Mouse (Mus musculus): ENCODE data around the gene Smad6. TPM values are rescaled to one million over a fixed set of nuclear protein-coding genes. Genes with fewer than 3 reads are reported as not detected.

Smad6 gene
- total and polyA plus RNA-seq, 3 experiments, result 0.44 to 1.6 (median 0.98) TPM

- TF ChIP-seq TAL1 (conservative IDR thresholded peaks at IDR 0.05; ENCODE audit: low read depth, low read length) (no peak), POLR2AphosphoS5 (IDR thresholded peaks at IDR 0.05; ENCODE audit: insufficient replicate concordance, low read depth, low read length) (no peak), GATA1 (IDR thresholded peaks at IDR 0.05; ENCODE audit: borderline replicate concordance, low read length) (no peak), CTCF (IDR thresholded peaks at IDR 0.05; ENCODE audit: low read depth, low read length) (no peak), GATA2 (IDR thresholded peaks at IDR 0.05; ENCODE audit: borderline replicate concordance, low read depth, low read length) (no peak)
- Histone ChIP-seq H3K4me1 (ENCODE audit: insufficient read depth, low read depth, low read length) (no peaks in the 10 kb centered on the region), H3K27me3 (ENCODE audit: insufficient read depth, low read length) (peaks cover 16% of the 10 kb centered on the region), H3K36me3 (replicated peaks) (no peaks in the 10 kb centered on the region), H3K4me3 (ENCODE audit: low read depth, low read length) (no peak overlapping the region), H3K9me3 (replicated peaks) (no peaks in the 10 kb centered on the region)
- ATAC-seq (ENCODE audit: extremely low read depth, insufficient number of reproducible peaks, low FRiP score, poor library complexity, severe bottlenecking) (no peak), DNase-seq (ENCODE audit: low spot score) (no peak)
Measured at GRCm38 (mm10) chr9:63942608-63942982, 79.3 kb downstream of the Smad6 start.

DNA sequence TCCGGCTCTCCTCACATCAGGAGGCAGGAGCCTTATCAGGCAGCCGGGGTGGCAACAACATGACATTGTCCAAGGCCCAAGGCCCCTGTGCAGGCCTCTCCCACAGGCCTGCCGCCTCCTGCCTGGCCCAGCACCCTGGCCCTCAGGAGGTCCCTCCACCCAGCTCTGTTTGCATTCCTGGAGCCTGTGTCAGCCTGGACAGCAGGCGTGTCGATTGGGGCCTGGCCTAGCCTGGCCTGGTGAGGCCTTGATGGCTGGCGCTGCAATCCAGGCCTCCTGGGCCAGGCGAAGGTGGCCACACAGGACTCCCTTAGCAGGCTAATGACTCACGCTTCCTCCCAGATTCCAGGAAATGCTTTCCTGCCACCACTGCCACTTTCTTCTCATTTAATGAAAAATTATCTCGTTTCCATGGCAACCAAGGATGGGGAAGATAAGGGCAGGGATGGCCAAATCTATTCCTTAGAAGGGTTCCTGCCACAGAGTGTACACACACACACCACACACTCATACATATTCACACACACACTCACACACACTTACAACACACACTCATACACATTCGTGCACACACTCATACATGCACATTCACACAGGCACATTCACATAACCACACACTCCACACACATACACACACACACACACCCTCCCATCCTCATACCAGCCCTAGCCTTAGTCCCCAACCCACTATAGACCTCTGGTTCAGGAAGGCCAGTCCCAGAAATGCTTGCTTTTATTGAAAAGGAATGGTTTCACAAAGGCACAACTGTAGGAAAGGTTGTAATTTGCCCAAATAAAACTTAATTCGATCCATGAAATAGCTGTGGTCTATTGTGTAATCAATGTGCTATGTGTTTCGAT, 79.9 kb downstream of the Smad6 start:
- no peaks in the 10 kb centered on the region for H3K9me3 ChIP-seq (replicated peaks)
- peaks cover 18% of the 10 kb centered on the region for H3K27me3 ChIP-seq (ENCODE audit: insufficient read depth, low read length)
- no peaks in the 10 kb centered on the region for H3K4me1 ChIP-seq (ENCODE audit: insufficient read depth, low read depth, low read length)
- no peak overlapping the region for H3K4me3 ChIP-seq (ENCODE audit: low read depth, low read length)
- no peaks in the 10 kb centered on the region for H3K36me3 ChIP-seq (replicated peaks)
- TF ChIP-seq GATA1 (IDR thresholded peaks at IDR 0.05; ENCODE audit: borderline replicate concordance, low read length) (no peak), GATA2 (IDR thresholded peaks at IDR 0.05; ENCODE audit: borderline replicate concordance, low read depth, low read length) (no peak), TAL1 (conservative IDR thresholded peaks at IDR 0.05; ENCODE audit: low read depth, low read length) (no peak), CTCF (IDR thresholded peaks at IDR 0.05; ENCODE audit: low read depth, low read length) (no peak), POLR2AphosphoS5 (IDR thresholded peaks at IDR 0.05; ENCODE audit: insufficient replicate concordance, low read depth, low read length) (no peak)
- ATAC-seq (ENCODE audit: extremely low read depth, insufficient number of reproducible peaks, low FRiP score, poor library complexity, severe bottlenecking), result no peak
- DNase-seq (ENCODE audit: low spot score), result no peak

GRCm38 (mm10) chr9:63936256-63936655, 85.6 kb downstream of the Smad6 start:
- no peak for ATAC-seq (ENCODE audit: extremely low read depth, insufficient number of reproducible peaks, low FRiP score, poor library complexity, severe bottlenecking)
- TF ChIP-seq CTCF (IDR thresholded peaks at IDR 0.05; ENCODE audit: low read depth, low read length) (no peak), TAL1 (conservative IDR thresholded peaks at IDR 0.05; ENCODE audit: low read depth, low read length) (no peak), GATA1 (IDR thresholded peaks at IDR 0.05; ENCODE audit: borderline replicate concordance, low read length) (no peak), POLR2AphosphoS5 (IDR thresholded peaks at IDR 0.05; ENCODE audit: insufficient replicate concordance, low read depth, low read length) (no peak)
- Histone ChIP-seq H3K36me3 (replicated peaks) (no peaks in the 10 kb centered on the region), H3K4me3 (ENCODE audit: low read depth, low read length) (no peak overlapping the region), H3K4me1 (ENCODE audit: insufficient read depth, low read depth, low read length) (no peaks in the 10 kb centered on the region), H3K9me3 (replicated peaks) (no peaks in the 10 kb centered on the region), H3K27me3 (ENCODE audit: insufficient read depth, low read length) (peaks cover 24% of the 10 kb centered on the region)
- no peak for DNase-seq (ENCODE audit: low spot score)

DNA sequence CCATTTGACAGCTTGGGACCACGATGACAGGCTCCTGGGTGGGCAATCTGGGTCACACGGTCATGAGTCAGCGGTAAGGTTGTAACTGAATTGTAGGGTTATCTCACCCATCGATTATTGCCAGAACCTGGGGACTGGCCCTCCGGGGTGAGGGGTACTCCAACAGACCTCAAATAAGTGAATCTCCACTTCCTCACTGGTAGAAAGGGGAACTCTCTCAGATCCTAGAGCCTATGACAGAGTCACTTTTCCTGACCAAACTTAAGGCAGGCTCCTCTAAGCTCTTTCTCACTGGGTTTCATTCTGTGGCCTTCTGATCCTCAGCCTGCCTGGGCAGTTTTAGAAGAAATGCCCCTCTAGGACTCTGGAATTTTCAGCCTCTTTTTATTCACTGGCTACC, 88.8 kb downstream of the Smad6 start:
- ATAC-seq (ENCODE audit: extremely low read depth, insufficient number of reproducible peaks, low FRiP score, poor library complexity, severe bottlenecking) (no peak), DNase-seq (ENCODE audit: low spot score) (no peak)
- peaks cover 31% of the 10 kb centered on the region for H3K27me3 ChIP-seq (ENCODE audit: insufficient read depth, low read length)
- no peaks in the 10 kb centered on the region for H3K4me1 ChIP-seq (ENCODE audit: insufficient read depth, low read depth, low read length)
- H3K9me3 ChIP-seq (replicated peaks), result no peaks in the 10 kb centered on the region
- no peak overlapping the region for H3K4me3 ChIP-seq (ENCODE audit: low read depth, low read length)
- TF ChIP-seq CTCF (IDR thresholded peaks at IDR 0.05; ENCODE audit: low read depth, low read length), result no peak
- no peak for TF ChIP-seq GATA2 (IDR thresholded peaks at IDR 0.05; ENCODE audit: borderline replicate concordance, low read depth, low read length)
- no peak for TF ChIP-seq TAL1 (conservative IDR thresholded peaks at IDR 0.05; ENCODE audit: low read depth, low read length)
- TF ChIP-seq GATA1 (IDR thresholded peaks at IDR 0.05; ENCODE audit: borderline replicate concordance, low read length), result no peak
- no peak for TF ChIP-seq POLR2AphosphoS5 (IDR thresholded peaks at IDR 0.05; ENCODE audit: insufficient replicate concordance, low read depth, low read length)
- H3K36me3 ChIP-seq (replicated peaks), result no peaks in the 10 kb centered on the region

GRCm38 (mm10) chr9:63927340-63928049, 94.4 kb downstream of the Smad6 start:
- ATAC-seq (ENCODE audit: extremely low read depth, insufficient number of reproducible peaks, low FRiP score, poor library complexity, severe bottlenecking), result no peak
- Histone ChIP-seq H3K4me1 (ENCODE audit: insufficient read depth, low read depth, low read length) (no peaks in the 10 kb centered on the region), H3K27me3 (ENCODE audit: insufficient read depth, low read length) (peaks cover 38% of the 10 kb centered on the region), H3K4me3 (ENCODE audit: low read depth, low read length) (no peak overlapping the region), H3K36me3 (replicated peaks) (no peaks in the 10 kb centered on the region), H3K9me3 (replicated peaks) (no peaks in the 10 kb centered on the region)
- DNase-seq (ENCODE audit: low spot score), result no peak
- no peak for TF ChIP-seq TAL1 (conservative IDR thresholded peaks at IDR 0.05; ENCODE audit: low read depth, low read length)

- DNase-seq (ENCODE audit: low spot score), result no peak
- Histone ChIP-seq H3K4me3 (ENCODE audit: low read depth, low read length) (no peak overlapping the region), H3K27me3 (ENCODE audit: insufficient read depth, low read length) (peaks cover 36% of the 10 kb centered on the region), H3K36me3 (replicated peaks) (no peaks in the 10 kb centered on the region), H3K9me3 (replicated peaks) (no peaks in the 10 kb centered on the region), H3K4me1 (ENCODE audit: insufficient read depth, low read depth, low read length) (no peaks in the 10 kb centered on the region)
- ATAC-seq (ENCODE audit: extremely low read depth, insufficient number of reproducible peaks, low FRiP score, poor library complexity, severe bottlenecking), result no peak
- no peak for TF ChIP-seq TAL1 (conservative IDR thresholded peaks at IDR 0.05; ENCODE audit: low read depth, low read length)
- TF ChIP-seq GATA1 (IDR thresholded peaks at IDR 0.05; ENCODE audit: borderline replicate concordance, low read length), result no peak
- no peak for TF ChIP-seq GATA2 (IDR thresholded peaks at IDR 0.05; ENCODE audit: borderline replicate concordance, low read depth, low read length)
- TF ChIP-seq CTCF (IDR thresholded peaks at IDR 0.05; ENCODE audit: low read depth, low read length), result no peak
- no peak for TF ChIP-seq POLR2AphosphoS5 (IDR thresholded peaks at IDR 0.05; ENCODE audit: insufficient replicate concordance, low read depth, low read length)
Measured at GRCm38 (mm10) chr9:63926377-63926776, 95.5 kb downstream of the Smad6 start.

Measured in G1E (cell line).